ENCODE assay signal across 10 mouse cellular contexts in genomic region chr17:26532476-26533045, GRCm38 (mm10). TPM values are rescaled to one million over a fixed set of nuclear protein-coding genes. Genes with fewer than 3 reads are reported as not detected.
DNase-seq lines count a peak whose midpoint lies in the region; ATAC-seq and TF ChIP-seq lines count a peak whose summit lies in the region.
"Had no signal": no experiment of that assay in that cellular context is flagged by ENCODE, and none has a peak within 500 bp of the region (broad histone marks: within the 10 kb centered on the region; RNA-seq: fewer than 3 reads in every experiment).

No protein-coding gene starts in this region.

- no peak for DNase-seq in lung, adult 2 months
- DNase-seq in lung, adult 18-20 months: no peak
- peak; percentile 72 for DNase-seq in G1E (ENCODE audit: low spot score)
- DNase-seq in limb, embryonic 10.5 days (ENCODE audit: low spot score): no peak
- DNase-seq in right cerebral cortex, adult 2 months (ENCODE audit: low spot score in 2 of 2): no peak
- DNase-seq: adrenal gland, postnatal 14 days; gastrocnemius, postnatal 25 days had no signal

- H3K9ac ChIP-seq in hindbrain, embryonic 16.5 days (ENCODE audit: low read depth, low read length): no peak overlapping the region

- no peak for TF ChIP-seq CTCF in lung, adult 2 months (IDR thresholded peaks at IDR 0.05; ENCODE audit: insufficient read depth, low read length)
- no peak for TF ChIP-seq CTCF in G1E (IDR thresholded peaks at IDR 0.05; ENCODE audit: low read depth, low read length)

- H3K9me3 ChIP-seq in G1E (replicated peaks): no peaks in the 10 kb centered on the region
- no peaks in the 10 kb centered on the region for H3K9me3 ChIP-seq in limb, embryonic 10.5 days (replicated peaks)
- no peaks in the 10 kb centered on the region for H3K9me3 ChIP-seq in hindbrain, embryonic 16.5 days (ENCODE audit: control insufficient read depth, low read length)

- ATAC-seq in G1E (ENCODE audit: extremely low read depth, insufficient number of reproducible peaks, low FRiP score, poor library complexity, severe bottlenecking): peak; percentile 56
- ATAC-seq in neutrophil, adult 5-6 weeks (ENCODE audit: extremely low read depth, insufficient number of reproducible peaks, low FRiP score, poor library complexity, severe bottlenecking): peak; percentile 43
- no peak for ATAC-seq in hindbrain, embryonic 16.5 days

- H3K27ac ChIP-seq in limb, embryonic 10.5 days: peak overlapping the region; percentile 27; the same call in 1 of the 2 replicates
- no peak overlapping the region for H3K27ac ChIP-seq in hindbrain, embryonic 16.5 days (ENCODE audit: low read depth, low read length)

- peaks cover 14% of the 10 kb centered on the region for H3K27me3 ChIP-seq in G1E (ENCODE audit: insufficient read depth, low read length)
- H3K27me3 ChIP-seq in limb, embryonic 10.5 days (ENCODE audit: low read depth, poor library complexity, severe bottlenecking): no peaks in the 10 kb centered on the region
- H3K27me3 ChIP-seq in hindbrain, embryonic 16.5 days (replicated peaks; ENCODE audit: control insufficient read depth, insufficient read depth, low read length): no peaks in the 10 kb centered on the region

- WGBS in lung, adult 2 months: 52% methylated on average over 4 of the region's 4 CpGs
- WGBS in limb, embryonic 10.5 days: 67% methylated on average over 4 of the region's 4 CpGs
- WGBS in hindbrain, embryonic 16.5 days: 58% methylated on average over 4 of the region's 4 CpGs

- TF ChIP-seq POLR2A in lung, adult 2 months (IDR thresholded peaks at IDR 0.05; ENCODE audit: borderline replicate concordance, extremely low read depth, low read depth, low read length): 0 out of 2 replicates have a peak, but pooled peaks have one; percentile 9

- H3K4me3 ChIP-seq in lung, adult 2 months (replicated peaks; ENCODE audit: extremely low read depth, low read depth, low read length): no peak overlapping the region
- H3K4me3 ChIP-seq in G1E (ENCODE audit: low read depth, low read length): peak overlapping the region; percentile 51; the same call in 1 of the 2 replicates
- no peak overlapping the region for H3K4me3 ChIP-seq in limb, embryonic 10.5 days
- no peak overlapping the region for H3K4me3 ChIP-seq in hindbrain, embryonic 16.5 days (ENCODE audit: low read length)
- H3K4me3 ChIP-seq: erythroblast, embryonic 14.5 days had no signal

- H3K4me1 ChIP-seq in lung, adult 2 months (ENCODE audit: control insufficient read depth, insufficient read depth, low read length): peaks cover 10% of the 10 kb centered on the region
- H3K4me1 ChIP-seq in G1E (ENCODE audit: insufficient read depth, low read depth, low read length): peaks cover 80% of the 10 kb centered on the region
- H3K4me1 ChIP-seq in limb, embryonic 10.5 days: peaks cover 24% of the 10 kb centered on the region
- H3K4me1 ChIP-seq in hindbrain, embryonic 16.5 days (ENCODE audit: control insufficient read depth, insufficient read depth, low read depth, low read length): no peaks in the 10 kb centered on the region

- no peak overlapping the region for H3K4me2 ChIP-seq in hindbrain, embryonic 16.5 days (ENCODE audit: low read length)

- H3K36me3 ChIP-seq in G1E (replicated peaks): no peaks in the 10 kb centered on the region
- H3K36me3 ChIP-seq in limb, embryonic 10.5 days: no peaks in the 10 kb centered on the region
- no peaks in the 10 kb centered on the region for H3K36me3 ChIP-seq in hindbrain, embryonic 16.5 days (ENCODE audit: control insufficient read depth, insufficient read depth, low read length)

RNA-seq across cellular contexts. Expression of gene Ergic1, which starts 28.7 kb away (rescaled TPM):
- 86.3 and 93.3 TPM in 2 replicates for polyA plus RNA-seq in lung, adult 2 months (2012; rRNA removed)
- total RNA-seq in G1E (2014; fragmentation: Nextera tagmentation): 92.7 and 103 TPM in 2 replicates
- 22.1 and 23.2 TPM in 2 replicates for total RNA-seq in G1E (2017)
- polyA plus RNA-seq in G1E (2012): 31.7 and 37.1 TPM in 2 replicates
- polyA plus RNA-seq in limb, embryonic 10.5 days (2016; fragmentation: Nextera tagmentation; extraction: Ambion mirVana): 114 and 121 TPM in 2 replicates
- 22.7 and 26.3 TPM in 2 replicates for total RNA-seq in neutrophil, adult 5-6 weeks (2017)
- 97.0 and 106 TPM in 2 replicates for polyA plus RNA-seq in hindbrain, embryonic 16.5 days (2015; fragmentation: Nextera tagmentation; extraction: Ambion mirVana)

RNA-seq across cellular contexts. Expression of gene Dusp1, which starts 29.4 kb away (rescaled TPM):
- 233 and 359 TPM in 2 replicates for polyA plus RNA-seq in lung, adult 2 months (2012; rRNA removed)
- 41.8 and 43.0 TPM in 2 replicates for total RNA-seq in G1E (2014; fragmentation: Nextera tagmentation)
- total RNA-seq in G1E (2017): 4.9 and 5.0 TPM in 2 replicates
- polyA plus RNA-seq in G1E (2012): 5.5 and 6.3 TPM in 2 replicates
- 23.5 and 26.1 TPM in 2 replicates for polyA plus RNA-seq in limb, embryonic 10.5 days (2016; fragmentation: Nextera tagmentation; extraction: Ambion mirVana)
- total RNA-seq in neutrophil, adult 5-6 weeks (2017): 1,076 and 1,086 TPM in 2 replicates
- polyA plus RNA-seq in hindbrain, embryonic 16.5 days (2015; fragmentation: Nextera tagmentation; extraction: Ambion mirVana): 27.1 and 29.0 TPM in 2 replicates
